Mouse (Mus musculus): ENCODE data around the gene Cxcr5. TPM values are rescaled to one million over a fixed set of nuclear protein-coding genes. Genes with fewer than 3 reads are reported as not detected.

Gene Cxcr5
- polyA plus RNA-seq, 1 experiment: not detected

- no peaks in the 10 kb centered on the region for H3K79me2 ChIP-seq (ENCODE audit: control insufficient read depth, insufficient read depth)
- no peaks in the 10 kb centered on the region for H3K27me3 ChIP-seq (ENCODE audit: control insufficient read depth, insufficient read depth, insufficient read length)
- no peak overlapping the region for H3ac ChIP-seq (ENCODE audit: control insufficient read depth, insufficient read length, low read depth)
- TF ChIP-seq MAX (IDR thresholded peaks at IDR 0.05) (no peak), FOSL1 (IDR thresholded peaks at IDR 0.05; ENCODE audit: insufficient read depth, low read length, poor library complexity, severe bottlenecking) (no peak), CEBPB (IDR thresholded peaks at IDR 0.05; ENCODE audit: low read depth) (no peak), MYOG (IDR thresholded peaks at IDR 0.05; ENCODE audit: control insufficient read depth, extremely low read depth, insufficient read length) (no peak), USF1 (IDR thresholded peaks at IDR 0.05; ENCODE audit: low read depth) (no peak), CTCF (IDR thresholded peaks at IDR 0.05; ENCODE audit: control insufficient read depth, insufficient read depth, insufficient read length) (no peak), MYOD1 (IDR thresholded peaks at IDR 0.05; ENCODE audit: control insufficient read depth, insufficient read length, low read depth) (no peak)
- no peak overlapping the region for H3K4me3 ChIP-seq (ENCODE audit: insufficient read depth, poor library complexity, severe bottlenecking)
- H3K79me3 ChIP-seq (ENCODE audit: low read depth): no peaks in the 10 kb centered on the region
- no peaks in the 10 kb centered on the region for H3K36me3 ChIP-seq (ENCODE audit: control insufficient read depth, insufficient read depth)
Measured at GRCm38 (mm10) chr9:44587262-44588160, 25.8 kb upstream of the Cxcr5 start.

GRCm38 (mm10) chr9:44586640-44587261 is 25.1 kb upstream of the Cxcr5 start:
- H3K4me3 ChIP-seq (ENCODE audit: insufficient read depth, poor library complexity, severe bottlenecking): no peak overlapping the region
- H3ac ChIP-seq (ENCODE audit: control insufficient read depth, insufficient read length, low read depth): no peak overlapping the region
- no peaks in the 10 kb centered on the region for H3K27me3 ChIP-seq (ENCODE audit: control insufficient read depth, insufficient read depth, insufficient read length)
- no peaks in the 10 kb centered on the region for H3K79me3 ChIP-seq (ENCODE audit: low read depth)
- no peaks in the 10 kb centered on the region for H3K79me2 ChIP-seq (ENCODE audit: control insufficient read depth, insufficient read depth)
- H3K36me3 ChIP-seq (ENCODE audit: control insufficient read depth, insufficient read depth): no peaks in the 10 kb centered on the region
- TF ChIP-seq MYOD1 (IDR thresholded peaks at IDR 0.05; ENCODE audit: control insufficient read depth, insufficient read length, low read depth): no peak
- no peak for TF ChIP-seq MAX (IDR thresholded peaks at IDR 0.05)
- no peak for TF ChIP-seq MYOG (IDR thresholded peaks at IDR 0.05; ENCODE audit: control insufficient read depth, extremely low read depth, insufficient read length)
- TF ChIP-seq FOSL1 (IDR thresholded peaks at IDR 0.05; ENCODE audit: insufficient read depth, low read length, poor library complexity, severe bottlenecking): no peak
- TF ChIP-seq CEBPB (IDR thresholded peaks at IDR 0.05; ENCODE audit: low read depth): no peak
- TF ChIP-seq CTCF (IDR thresholded peaks at IDR 0.05; ENCODE audit: control insufficient read depth, insufficient read depth, insufficient read length): no peak
- no peak for TF ChIP-seq USF1 (IDR thresholded peaks at IDR 0.05; ENCODE audit: low read depth)

- H3K79me2 ChIP-seq (ENCODE audit: control insufficient read depth, insufficient read depth): no peaks in the 10 kb centered on the region
- no peaks in the 10 kb centered on the region for H3K27me3 ChIP-seq (ENCODE audit: control insufficient read depth, insufficient read depth, insufficient read length)
- H3ac ChIP-seq (ENCODE audit: control insufficient read depth, insufficient read length, low read depth): no peak overlapping the region
- no peak for TF ChIP-seq USF1 (IDR thresholded peaks at IDR 0.05; ENCODE audit: low read depth)
- no peak for TF ChIP-seq FOSL1 (IDR thresholded peaks at IDR 0.05; ENCODE audit: insufficient read depth, low read length, poor library complexity, severe bottlenecking)
- no peak for TF ChIP-seq MYOG (IDR thresholded peaks at IDR 0.05; ENCODE audit: control insufficient read depth, extremely low read depth, insufficient read length)
- no peak for TF ChIP-seq MYOD1 (IDR thresholded peaks at IDR 0.05; ENCODE audit: control insufficient read depth, insufficient read length, low read depth)
- no peak for TF ChIP-seq MAX (IDR thresholded peaks at IDR 0.05)
- TF ChIP-seq CEBPB (IDR thresholded peaks at IDR 0.05; ENCODE audit: low read depth): no peak
- TF ChIP-seq CTCF (IDR thresholded peaks at IDR 0.05; ENCODE audit: control insufficient read depth, insufficient read depth, insufficient read length): no peak
- H3K4me3 ChIP-seq (ENCODE audit: insufficient read depth, poor library complexity, severe bottlenecking): no peak overlapping the region
- no peaks in the 10 kb centered on the region for H3K79me3 ChIP-seq (ENCODE audit: low read depth)
- no peaks in the 10 kb centered on the region for H3K36me3 ChIP-seq (ENCODE audit: control insufficient read depth, insufficient read depth)
Measured at GRCm38 (mm10) chr9:44582390-44582789, 20.7 kb upstream of the Cxcr5 start.

- no peak overlapping the region for H3K4me3 ChIP-seq (ENCODE audit: insufficient read depth, poor library complexity, severe bottlenecking)
- no peaks in the 10 kb centered on the region for H3K36me3 ChIP-seq (ENCODE audit: control insufficient read depth, insufficient read depth)
- no peaks in the 10 kb centered on the region for H3K79me3 ChIP-seq (ENCODE audit: low read depth)
- H3K27me3 ChIP-seq (ENCODE audit: control insufficient read depth, insufficient read depth, insufficient read length): no peaks in the 10 kb centered on the region
- TF ChIP-seq MYOG (IDR thresholded peaks at IDR 0.05; ENCODE audit: control insufficient read depth, extremely low read depth, insufficient read length) (no peak), CEBPB (IDR thresholded peaks at IDR 0.05; ENCODE audit: low read depth) (no peak), MYOD1 (IDR thresholded peaks at IDR 0.05; ENCODE audit: control insufficient read depth, insufficient read length, low read depth) (no peak), CTCF (IDR thresholded peaks at IDR 0.05; ENCODE audit: control insufficient read depth, insufficient read depth, insufficient read length) (no peak), FOSL1 (IDR thresholded peaks at IDR 0.05; ENCODE audit: insufficient read depth, low read length, poor library complexity, severe bottlenecking) (no peak), USF1 (IDR thresholded peaks at IDR 0.05; ENCODE audit: low read depth) (no peak), MAX (IDR thresholded peaks at IDR 0.05) (no peak)
- no peak overlapping the region for H3ac ChIP-seq (ENCODE audit: control insufficient read depth, insufficient read length, low read depth)
- no peaks in the 10 kb centered on the region for H3K79me2 ChIP-seq (ENCODE audit: control insufficient read depth, insufficient read depth)
Measured at GRCm38 (mm10) chr9:44581423-44581822, 19.7 kb upstream of the Cxcr5 start.

- Histone ChIP-seq H3K27me3 (ENCODE audit: control insufficient read depth, insufficient read depth, insufficient read length) (no peaks in the 10 kb centered on the region), H3K4me3 (ENCODE audit: insufficient read depth, poor library complexity, severe bottlenecking) (no peak overlapping the region), H3K79me3 (ENCODE audit: low read depth) (no peaks in the 10 kb centered on the region), H3ac (ENCODE audit: control insufficient read depth, insufficient read length, low read depth) (no peak overlapping the region), H3K36me3 (ENCODE audit: control insufficient read depth, insufficient read depth) (no peaks in the 10 kb centered on the region), H3K79me2 (ENCODE audit: control insufficient read depth, insufficient read depth) (no peaks in the 10 kb centered on the region)
- TF ChIP-seq MAX (IDR thresholded peaks at IDR 0.05) (no peak), USF1 (IDR thresholded peaks at IDR 0.05; ENCODE audit: low read depth) (no peak), CTCF (IDR thresholded peaks at IDR 0.05; ENCODE audit: control insufficient read depth, insufficient read depth, insufficient read length) (no peak), FOSL1 (IDR thresholded peaks at IDR 0.05; ENCODE audit: insufficient read depth, low read length, poor library complexity, severe bottlenecking) (no peak), MYOG (IDR thresholded peaks at IDR 0.05; ENCODE audit: control insufficient read depth, extremely low read depth, insufficient read length) (no peak), MYOD1 (IDR thresholded peaks at IDR 0.05; ENCODE audit: control insufficient read depth, insufficient read length, low read depth) (no peak)
Measured at GRCm38 (mm10) chr9:44580085-44580484, 18.4 kb upstream of the Cxcr5 start.

All from C2C12 (cell line).